Mouse (Mus musculus) CD8-positive naive resting alpha-beta T cell, adult 2 months (primary cell): ENCODE data around the gene Snx11.
"Not testable (repeated sequence)": the region's sequence is repeated elsewhere in the genome, so short reads cannot be mapped to it uniquely, and the experiment has no call there.

Source experiments
- DNase-seq, 2 experiments: peaks; one replicate each; pipeline ENCODE4 v3.0.0; 2022; ENCODE audit warnings: low read depth in 2 of 2, low spot score in 2 of 2

Gene Snx11

DNA sequence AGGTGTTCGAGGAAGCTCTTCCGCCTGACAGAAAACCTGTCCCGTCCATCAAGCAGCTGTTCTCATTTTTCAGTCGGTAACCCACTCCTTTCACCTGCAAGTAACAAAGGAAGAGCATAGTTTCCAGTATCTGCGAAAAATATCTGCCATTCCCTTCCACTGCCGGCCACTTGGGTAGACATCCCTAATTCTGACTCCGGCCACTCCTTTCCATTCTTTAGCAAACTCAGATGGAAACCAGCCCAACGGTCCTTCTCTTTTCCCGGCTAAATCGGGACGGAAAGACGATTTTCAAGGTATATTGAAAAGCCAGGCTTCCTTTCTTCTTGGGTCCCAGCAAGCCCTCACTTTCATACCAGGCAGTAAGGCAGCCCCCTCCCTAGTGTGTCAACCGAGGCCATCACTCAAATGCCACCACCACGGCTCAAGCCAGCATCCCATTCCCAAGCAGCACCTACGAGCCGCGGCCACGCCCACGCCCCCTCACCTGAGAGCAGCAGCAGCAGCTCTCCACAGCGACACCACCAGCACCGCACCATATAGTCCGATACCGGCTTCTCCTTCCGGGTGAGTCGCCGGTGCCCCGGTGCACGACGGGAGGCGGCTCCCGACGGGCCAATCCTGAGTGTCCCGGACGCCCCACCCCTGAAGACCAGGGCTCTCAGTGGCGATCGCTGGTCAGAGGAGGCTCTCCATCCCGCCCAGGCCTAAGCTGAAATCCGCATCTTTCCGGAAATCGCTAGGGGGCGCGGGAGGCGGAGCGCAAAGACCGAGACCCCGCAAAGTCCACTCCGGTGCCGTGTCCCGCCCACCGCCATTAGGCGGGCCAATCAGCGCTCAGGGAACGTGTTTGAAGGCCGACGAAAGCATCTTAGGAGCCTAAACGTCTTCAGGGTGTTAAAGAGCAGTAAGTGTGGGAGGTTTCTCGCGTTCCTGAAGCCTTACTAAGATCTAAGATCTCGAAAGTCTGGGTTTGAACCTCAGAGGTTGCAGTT, at the start of gene Snx11:
TSS of gene Snx11 (minus strand) at position 592 of the 995 bp plus-strand sequence.
- peak; percentile 93 for DNase-seq

GRCm38 (mm10) chr11:96826481-96826880, 49.1 kb upstream of the Snx11 start:
- no peak for DNase-seq

- no peak for DNase-seq
These were observed 47.6 kb upstream of the Snx11 start for GRCm38 (mm10) chr11:96824783-96825495.

DNA sequence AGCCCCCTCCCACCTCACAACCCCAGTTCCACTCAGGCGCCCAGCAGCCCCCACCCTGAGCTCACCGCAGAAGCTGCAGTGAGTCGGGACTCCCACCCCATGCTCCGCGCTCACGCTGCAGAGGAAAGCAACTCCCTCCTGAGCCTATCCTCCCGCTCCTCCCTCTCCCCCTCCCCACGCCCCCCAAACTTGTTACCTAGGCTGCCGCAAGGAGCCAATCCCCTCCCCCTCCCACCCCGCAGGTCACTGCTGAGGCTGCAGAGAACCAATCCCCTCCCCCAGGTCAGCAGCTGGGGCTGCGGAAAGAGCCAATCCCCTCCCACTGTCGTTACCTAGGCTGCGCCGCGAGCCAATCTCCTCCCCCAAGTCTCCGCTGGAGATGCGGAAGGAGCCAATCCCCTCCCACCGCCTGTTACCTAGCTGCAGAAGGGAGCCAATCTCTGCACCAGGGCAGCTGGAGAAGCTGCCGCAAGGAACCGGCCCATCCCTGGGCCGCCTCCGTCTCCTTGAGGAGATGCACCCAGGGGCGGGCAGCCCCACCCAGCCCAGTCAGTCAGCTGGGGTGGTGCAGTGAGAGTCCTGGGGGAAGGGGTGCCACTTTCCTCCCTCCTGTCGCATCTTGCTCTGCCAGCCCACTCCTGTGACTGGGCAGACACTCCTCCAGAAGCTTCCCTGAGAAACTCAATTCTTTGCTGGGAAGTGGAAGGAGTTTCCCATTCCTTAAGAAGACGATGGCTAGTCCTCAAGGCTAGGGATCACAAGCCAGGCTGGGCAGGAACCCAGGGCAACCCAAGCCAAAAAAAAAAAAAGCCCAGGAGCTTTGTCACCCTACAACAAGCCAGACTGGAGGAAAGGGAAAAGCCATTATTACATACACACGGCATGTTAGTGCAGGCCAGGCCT, 46.8 kb upstream of the Snx11 start:
- DNase-seq: peak; percentile 68 to 75

GRCm38 (mm10) chr11:96823471-96823837, 46.1 kb upstream of the Snx11 start:
- no peak for DNase-seq

DNA sequence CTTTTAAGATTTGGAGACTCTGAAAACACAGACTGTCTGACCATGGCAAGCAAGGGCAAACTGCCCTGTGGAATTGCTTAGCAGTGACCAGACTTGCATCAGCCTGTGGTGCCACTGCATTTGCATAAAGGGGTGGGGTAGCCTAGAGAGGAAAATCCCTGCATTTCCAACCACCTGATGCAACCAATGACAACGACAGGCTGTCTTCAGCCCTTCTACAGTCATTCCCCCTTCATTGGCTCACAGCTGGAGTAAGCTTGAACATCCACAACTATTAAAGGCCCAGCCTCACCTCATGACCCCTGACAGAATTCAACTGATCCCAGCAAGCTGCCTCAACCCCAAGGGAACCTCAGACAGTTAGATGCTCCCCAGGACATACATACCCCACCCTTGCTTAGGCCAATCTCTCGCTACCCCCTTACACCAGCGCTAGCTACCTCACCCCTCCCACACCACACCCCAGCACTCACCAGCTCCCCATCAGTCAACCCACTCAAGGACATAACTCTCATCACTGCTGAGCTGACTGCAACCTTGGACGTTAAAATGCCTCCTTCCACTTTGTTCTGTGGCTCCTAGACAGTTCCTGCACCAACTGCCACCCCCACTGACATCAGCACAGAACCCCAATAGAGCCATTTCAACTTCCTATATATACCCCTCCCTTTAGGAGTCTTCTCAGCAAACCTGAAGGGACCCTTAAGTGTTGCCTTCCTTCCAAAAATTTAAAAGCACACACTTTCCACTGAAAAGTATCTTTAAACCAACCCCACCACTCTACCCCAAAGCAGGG, 45.5 kb upstream of the Snx11 start:
- no peak for DNase-seq

DNA sequence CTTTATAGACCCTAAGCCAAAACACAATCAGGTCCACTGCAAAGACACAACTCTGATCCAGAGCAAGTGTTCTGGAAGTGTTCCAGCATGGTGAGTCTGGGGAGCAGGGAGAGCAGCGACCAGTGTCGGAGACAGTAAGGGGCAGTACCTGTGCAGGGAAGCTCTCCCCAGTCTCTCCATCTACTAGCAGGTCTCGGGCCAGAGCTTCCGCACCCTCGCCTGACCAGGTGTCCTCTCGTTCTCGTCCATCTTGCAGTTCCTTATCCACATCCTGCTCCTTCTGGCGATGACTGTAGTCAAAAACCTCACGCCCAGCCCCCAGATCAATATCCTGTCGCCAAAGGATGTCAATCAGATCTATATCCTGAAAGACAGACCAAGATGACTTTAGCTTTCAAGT, 44.6 kb upstream of the Snx11 start:
- no peak for DNase-seq

GRCm38 (mm10) chr11:96818128-96818710, 40.9 kb upstream of the Snx11 start:
- DNase-seq: no peak

- DNase-seq: no peak
These were observed 39.6 kb upstream of the Snx11 start for GRCm38 (mm10) chr11:96816979-96817378.

GRCm38 (mm10) chr11:96816494-96816893, 39.1 kb upstream of the Snx11 start:
- no peak for DNase-seq

GRCm38 (mm10) chr11:96815895-96816294, 38.5 kb upstream of the Snx11 start:
- DNase-seq: no peak

DNA sequence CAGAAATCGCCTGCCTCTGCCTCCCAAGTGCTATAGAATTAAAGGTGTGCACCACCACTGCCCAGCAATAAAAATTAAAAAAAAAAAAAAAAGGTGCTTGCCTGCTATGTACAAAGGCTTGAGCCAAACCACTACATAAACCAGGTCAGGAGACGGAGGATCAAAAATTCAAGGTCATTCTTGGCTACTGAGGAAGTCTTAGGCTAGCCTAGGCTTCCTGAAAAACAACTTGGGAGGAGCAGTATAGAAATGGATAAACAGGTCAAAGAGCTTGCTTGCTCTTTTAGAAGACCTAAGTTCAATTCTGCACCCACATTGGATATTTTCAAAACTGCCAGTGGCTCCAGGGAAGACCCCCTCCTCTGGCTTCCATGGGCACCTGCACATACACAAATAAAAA, 37.1 kb upstream of the Snx11 start:
- no peak for DNase-seq

GRCm38 (mm10) chr11:96813920-96814319, 36.6 kb upstream of the Snx11 start:
- no peak for DNase-seq

- no peak for DNase-seq
These were observed 36.1 kb upstream of the Snx11 start for GRCm38 (mm10) chr11:96813455-96813854.

- not testable (repeated sequence) for DNase-seq
These were observed 33.8 kb upstream of the Snx11 start for GRCm38 (mm10) chr11:96811188-96811587.

- no peak for DNase-seq
These were observed 32.3 kb upstream of the Snx11 start for GRCm38 (mm10) chr11:96809562-96810235.

GRCm38 (mm10) chr11:96808066-96808465, 30.7 kb upstream of the Snx11 start:
- no peak for DNase-seq

DNA sequence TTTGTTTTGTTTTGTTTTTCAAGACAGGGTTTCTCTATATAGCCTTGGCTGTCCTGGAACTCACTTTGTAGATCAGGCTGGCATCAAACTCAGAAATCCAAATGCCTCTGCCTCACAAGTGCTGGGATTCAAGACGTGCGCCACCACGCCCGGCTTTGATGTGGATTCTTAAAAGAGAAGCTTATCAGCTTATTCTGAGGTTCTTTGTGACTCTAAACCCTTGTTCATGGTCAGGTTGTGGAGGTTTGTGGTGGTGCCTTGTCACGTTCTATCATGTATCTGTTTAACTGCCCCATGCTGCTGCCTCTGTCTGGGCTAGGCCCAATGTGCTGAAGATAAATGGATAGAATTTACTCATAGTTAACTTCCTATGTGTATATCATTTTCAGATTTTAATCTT, 28.2 kb upstream of the Snx11 start:
- no peak for DNase-seq

GRCm38 (mm10) chr11:96799511-96799910, 22.2 kb upstream of the Snx11 start:
- no peak for DNase-seq
